Mouse (Mus musculus) neutrophil, adult 5-6 weeks (primary cell): ENCODE data around the gene Cep57l1. TPM values are rescaled to one million over a fixed set of nuclear protein-coding genes. Genes with fewer than 3 reads are reported as not detected.

Experiments
- ATAC-seq: fragments of 151-379, 151-347 bp; 2 replicates; pipeline ENCODE4 v1.8.0; 2017; ENCODE audit warnings: mild to moderate bottlenecking, moderate TSS enrichment; ENCODE audit not compliant: insufficient number of reproducible peaks, poor library complexity, low FRiP score, severe bottlenecking; ENCODE audit errors: extremely low read depth
- total RNA-seq: library from RNA; stranded (forward); fragments of 200-1000 nt; gene quantifications from 2 replicates; pipeline ENCODE4 v1.2.3, GENCODE M21; 2017

Cep57l1 gene
- total RNA-seq, 1 experiment from 2014 or later: 10.7 TPM

DNA sequence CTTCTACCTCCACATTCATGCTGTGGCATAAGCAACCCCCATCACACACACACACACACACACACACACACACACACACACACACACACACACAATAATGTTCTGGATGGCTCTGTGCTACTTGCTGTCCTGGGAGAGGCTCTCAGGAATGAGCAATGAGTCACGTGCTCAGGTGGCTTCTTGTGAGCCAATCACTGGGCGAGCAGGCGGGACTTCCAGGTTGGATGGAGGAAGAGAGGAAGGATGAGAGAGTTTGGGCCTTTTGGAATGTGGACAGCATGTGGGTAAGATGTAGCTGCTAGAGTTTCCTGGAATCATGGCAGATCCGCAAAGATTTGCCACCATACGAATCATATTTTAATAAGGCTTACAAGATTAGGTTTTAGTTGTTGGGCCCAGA is 52.4 kb downstream of the Cep57l1 start:
- no peak for ATAC-seq

- ATAC-seq: peak; percentile 53; the same call in 1 of the 2 replicates
Observed at GRCm38 (mm10) chr10:41751867-41752480, 57.7 kb downstream of the Cep57l1 start.

DNA sequence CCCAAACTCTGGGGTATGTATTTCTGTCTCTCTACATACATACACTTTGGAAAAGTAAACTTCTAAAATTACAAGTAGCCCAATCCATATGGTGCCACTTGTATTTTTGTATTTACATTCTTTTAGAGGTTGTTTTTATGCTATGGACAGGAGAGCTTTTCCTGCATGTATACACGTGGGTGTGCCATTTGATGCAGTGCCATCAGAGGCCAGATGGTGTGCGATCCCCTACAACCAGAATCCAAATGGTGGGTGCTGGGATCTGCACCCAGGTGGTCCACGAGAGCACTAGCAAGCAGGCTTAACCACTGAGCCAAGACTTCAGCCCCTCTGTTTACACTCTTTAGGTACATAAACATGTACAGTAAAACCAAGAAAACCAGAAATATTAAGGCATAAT is 60.4 kb downstream of the Cep57l1 start:
- no peak for ATAC-seq

- ATAC-seq: no peak
Observed at GRCm38 (mm10) chr10:41746554-41746953, 63.1 kb downstream of the Cep57l1 start.

- ATAC-seq: no peak
Observed at GRCm38 (mm10) chr10:41744006-41744405, 65.7 kb downstream of the Cep57l1 start.

- no peak for ATAC-seq
Observed at GRCm38 (mm10) chr10:41740221-41740620, 69.5 kb downstream of the Cep57l1 start.

- no peak for ATAC-seq
Observed at GRCm38 (mm10) chr10:41737245-41737644, 72.4 kb downstream of the Cep57l1 start.

DNA sequence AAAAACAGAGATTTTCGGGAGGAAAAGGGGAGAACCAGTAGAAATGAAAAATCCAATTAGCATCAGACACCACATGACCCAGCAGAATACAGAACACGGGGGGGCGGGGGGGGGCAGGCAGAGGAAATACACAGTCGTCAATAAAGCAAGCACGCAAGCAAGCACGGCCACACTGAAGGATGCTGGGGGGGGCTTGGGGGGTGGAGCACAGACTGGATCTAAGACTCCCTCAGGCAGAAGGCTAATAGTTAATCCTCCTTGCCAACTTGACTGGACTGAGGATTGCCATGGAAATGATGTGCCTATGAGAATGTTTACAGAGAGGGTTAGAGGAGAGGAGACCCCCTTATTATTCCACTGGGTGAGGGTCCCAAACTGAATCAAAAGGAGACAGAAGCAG is 74.3 kb downstream of the Cep57l1 start:
- no peak for ATAC-seq

DNA sequence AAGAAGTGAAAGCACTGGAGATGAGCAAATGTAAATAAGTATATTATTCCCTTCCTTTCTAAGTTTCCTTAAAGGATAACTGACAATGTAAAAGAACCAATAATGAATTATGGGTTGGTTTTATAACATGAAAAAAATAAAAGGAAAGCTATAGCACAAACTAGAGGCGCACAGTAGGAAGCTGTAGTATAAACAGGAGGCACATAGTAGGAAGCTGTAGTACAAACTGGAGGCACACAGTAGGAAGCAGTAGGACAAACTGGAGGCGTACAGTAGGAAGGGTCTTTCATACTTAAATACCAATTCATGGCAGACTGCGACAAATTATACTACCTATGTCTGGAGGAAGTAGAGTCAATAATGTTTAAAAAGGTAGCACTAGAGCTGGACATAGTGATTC is 76.5 kb downstream of the Cep57l1 start:
- ATAC-seq: no peak

DNA sequence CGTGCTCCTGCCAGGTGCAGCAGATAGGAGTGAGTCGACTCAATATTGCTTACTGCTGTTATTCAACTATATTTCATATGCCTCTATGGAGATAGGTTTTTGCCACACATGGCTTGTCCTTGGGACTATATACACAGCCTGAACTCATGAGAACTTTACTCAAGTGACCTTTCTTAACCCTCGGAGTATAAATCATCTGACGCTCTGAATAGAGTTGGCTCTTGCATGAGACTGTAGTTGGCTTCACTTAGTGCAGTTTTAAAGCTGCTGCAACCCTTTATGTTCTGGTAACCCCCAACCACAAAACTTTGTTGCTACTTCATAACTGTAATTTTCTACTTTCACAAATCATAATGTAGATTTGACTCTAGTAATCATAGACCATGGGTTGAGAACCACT is 77.7 kb downstream of the Cep57l1 start:
- ATAC-seq: no peak

DNA sequence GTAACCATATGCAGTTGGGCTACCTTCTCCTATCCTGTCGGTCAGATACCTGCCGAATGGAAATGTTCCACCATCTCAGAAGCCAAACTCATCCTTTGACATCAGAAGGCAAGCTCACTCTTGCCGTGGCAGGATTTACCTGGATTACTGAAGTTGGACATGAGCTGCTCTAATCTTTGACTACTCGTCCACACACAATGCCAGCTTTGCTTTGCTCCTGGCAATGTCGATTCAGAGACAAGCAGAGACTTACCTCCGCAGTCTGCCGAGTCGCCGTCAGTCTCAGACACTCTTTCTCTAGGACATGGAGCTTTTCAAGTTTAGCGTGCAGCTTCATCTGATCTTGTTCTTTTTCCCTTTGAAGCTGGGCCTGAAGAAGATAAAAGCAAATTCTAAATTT is 78.9 kb downstream of the Cep57l1 start:
- no peak for ATAC-seq

- ATAC-seq: no peak
Observed at GRCm38 (mm10) chr10:41726215-41726614, 83.5 kb downstream of the Cep57l1 start.

- ATAC-seq: no peak
Observed at GRCm38 (mm10) chr10:41719587-41719986, 90.1 kb downstream of the Cep57l1 start.

DNA sequence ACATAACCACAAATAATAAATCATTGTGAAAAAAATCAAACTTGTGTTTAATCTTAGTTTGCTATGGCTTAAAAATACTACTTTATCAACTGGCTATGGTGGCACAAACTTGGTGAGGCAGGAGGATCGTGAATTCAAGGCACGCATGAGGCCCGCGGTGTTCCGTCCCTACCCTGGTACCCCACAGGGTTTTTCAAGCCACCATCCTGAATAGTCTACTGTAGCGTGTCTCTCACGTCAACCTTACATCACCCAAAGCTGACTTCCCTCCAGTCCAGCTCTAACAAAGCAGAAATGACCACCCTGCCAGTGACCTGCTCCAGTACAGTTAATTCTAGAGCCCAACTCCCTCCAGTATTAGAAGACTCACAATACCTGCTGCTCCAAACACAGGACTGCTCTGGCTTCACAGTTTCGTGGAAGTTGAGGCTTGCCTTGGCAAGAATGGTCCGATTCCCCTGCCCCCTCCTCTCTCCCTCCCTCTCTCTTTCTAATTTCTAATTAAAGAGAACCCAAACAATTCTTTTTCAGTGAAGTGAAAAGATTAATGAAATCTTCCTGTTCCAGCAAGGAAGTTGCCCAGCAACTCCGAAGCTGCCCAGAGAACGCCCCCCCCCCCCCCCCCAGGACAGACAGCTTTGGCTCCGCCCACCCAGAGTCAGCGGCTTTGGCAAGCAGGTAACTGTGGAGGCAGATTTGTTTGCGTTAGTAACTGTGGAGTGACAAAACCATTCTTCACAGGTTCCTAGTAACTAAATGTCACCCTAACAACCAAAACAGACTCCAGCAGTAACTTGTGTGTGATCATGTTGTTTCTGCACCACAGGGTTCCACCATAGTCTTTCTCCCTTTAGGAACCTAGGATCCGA is 93.4 kb downstream of the Cep57l1 start, which contains the start of gene Ccdc162:
Ccdc162 (minus strand) TSS at position 606 of the 869 bp plus-strand sequence.
- ATAC-seq: no peak

GRCm38 (mm10) chr10:41715557-41715956 is 94.1 kb downstream of the Cep57l1 start:
- no peak for ATAC-seq

GRCm38 (mm10) chr10:41711467-41711866 is 98.2 kb downstream of the Cep57l1 start:
- ATAC-seq: no peak

- ATAC-seq: no peak
Observed at GRCm38 (mm10) chr10:41710773-41711172, 98.9 kb downstream of the Cep57l1 start.

DNA sequence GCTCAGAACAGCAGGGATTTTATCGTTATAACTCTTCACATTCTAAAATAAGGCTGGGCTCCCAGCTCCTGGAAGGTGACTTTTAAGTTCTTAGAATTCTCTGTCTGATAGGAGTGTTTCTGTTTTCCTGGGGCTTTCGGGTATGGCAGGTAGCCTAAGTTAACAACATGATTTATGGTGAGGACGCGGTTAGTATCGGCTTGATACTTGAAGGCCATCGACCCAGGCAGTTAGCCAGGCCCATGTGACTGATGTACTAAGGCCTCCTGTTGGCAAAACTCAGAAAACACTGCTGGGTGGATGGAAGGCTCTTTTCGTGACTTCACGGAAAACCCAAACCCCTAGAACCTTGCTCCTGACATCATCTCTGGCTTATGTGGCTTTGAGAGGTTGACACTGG is 100.3 kb downstream of the Cep57l1 start:
- ATAC-seq: no peak

- no peak for ATAC-seq
Observed at GRCm38 (mm10) chr10:41699669-41700068, 110.0 kb downstream of the Cep57l1 start.

GRCm38 (mm10) chr10:41697040-41697439 is 112.6 kb downstream of the Cep57l1 start:
- no peak for ATAC-seq
